Mouse (Mus musculus) adrenal gland, postnatal 4 days (tissue): ENCODE results near the gene Anp32b. TPM values are rescaled to one million over a fixed set of nuclear protein-coding genes. Genes with fewer than 3 reads are reported as not detected.

ENCODE experiments used
- DNase-seq, 2 experiments: peaks; one replicate each; pipeline ENCODE4 v3.0.0; 2021 to 2022; ENCODE audit warnings: low spot score in 2 of 2, mixed read lengths in 2 of 2
- long read RNA-seq, 2 experiments: library from polyadenylated mRNA; stranded (forward); transcript quantifications; one replicate each; pipeline ENCODE4 v2.0.0; 2021
- total RNA-seq, 2 experiments: library from RNA; stranded (reverse); gene quantifications; 2 replicates each; pipeline ENCODE4 v1.2.3; 2021

The Anp32b gene
- total RNA-seq, result 100 to 1,000 TPM; 185 to 204 TPM
- long read RNA-seq, experiment 1, transcript Anp32b-201 (7 exons, 1,716 nt), result major isoform, 131 of 165 reads
- long read RNA-seq, experiment 1, partial matches to known transcripts, result 7 of 165 reads
- long read RNA-seq, experiment 1, other reads (novel, unspliced or antisense), result 27 of 165 reads
- long read RNA-seq, experiment 2, transcript Anp32b-201 (7 exons, 1,716 nt), result major isoform, 252 of 317 reads
- long read RNA-seq, experiment 2, partial matches to known transcripts, result 22 of 317 reads
- long read RNA-seq, experiment 2, other reads (novel, unspliced or antisense), result 43 of 317 reads

DNA sequence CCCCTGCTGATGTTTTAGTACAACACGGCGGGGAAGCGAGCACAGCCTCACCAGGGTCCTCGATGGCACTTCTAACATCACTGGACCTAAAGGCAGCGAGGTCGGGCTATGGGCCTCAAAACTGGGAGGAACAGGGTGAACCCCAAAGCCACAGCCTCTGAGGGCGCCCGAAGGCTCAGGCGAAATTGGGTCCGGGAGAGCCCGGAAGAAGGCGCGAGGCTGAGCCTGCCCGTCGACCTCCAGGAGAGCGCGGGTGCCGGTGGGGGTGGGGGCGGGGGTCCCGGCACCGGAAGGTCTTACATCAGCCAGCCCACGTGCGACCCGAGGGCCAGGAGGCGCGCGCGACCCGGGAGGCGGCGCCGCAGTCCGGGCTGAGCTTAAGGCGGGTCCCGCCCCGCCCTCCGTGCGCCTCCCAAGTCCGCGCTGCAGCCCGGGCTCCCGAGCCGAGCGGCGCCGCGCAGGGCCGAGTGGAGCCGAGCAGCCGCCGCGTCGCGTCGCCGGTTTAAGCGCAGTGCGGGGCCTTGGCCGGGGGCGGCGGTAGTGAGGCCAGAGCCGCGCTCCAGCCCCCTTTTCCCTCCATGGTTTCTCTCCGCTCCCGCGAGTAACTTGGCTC lies at the start of gene Anp32b:
Gene Anp32b (plus strand): TSS at position 384 of the 613 bp plus-strand sequence.
- peak; percentile 84 to 91 for DNase-seq

DNA sequence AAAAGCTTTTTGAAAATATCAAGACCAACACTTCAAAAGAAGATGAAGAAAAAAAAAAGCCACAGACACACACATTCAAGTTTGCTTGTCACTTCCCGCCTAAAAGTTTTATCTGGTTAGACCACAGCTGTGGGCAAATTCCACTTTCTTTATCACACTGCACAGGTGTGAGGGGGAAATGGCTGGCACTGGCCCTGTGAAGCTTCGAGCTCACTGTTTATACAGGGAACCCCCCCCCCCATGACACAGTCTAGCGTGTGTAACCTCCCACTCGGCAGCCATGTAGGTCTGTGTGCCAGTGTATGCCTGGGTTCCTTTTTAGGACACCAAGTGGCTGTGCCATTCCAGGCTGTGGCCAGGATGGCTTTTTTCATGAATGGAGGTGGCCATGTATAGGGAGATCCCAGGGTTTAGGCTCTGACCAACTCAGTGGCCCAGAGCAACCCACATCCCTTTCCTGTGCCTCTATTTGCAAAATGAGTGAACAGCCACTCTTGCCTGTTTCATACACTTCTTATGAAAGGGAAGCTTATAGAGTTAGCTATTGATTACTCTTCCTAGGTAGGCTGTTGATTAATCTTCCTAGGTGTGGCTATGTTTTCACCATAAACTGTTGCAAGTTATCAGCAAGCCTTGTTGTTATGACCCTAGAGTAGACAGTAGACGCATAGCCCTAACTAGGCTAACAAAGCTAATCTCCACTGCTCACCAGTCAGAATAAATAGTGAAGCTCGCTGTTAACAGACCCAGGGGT lies 46.5 kb upstream of the Anp32b start:
- DNase-seq, result no peak

DNA sequence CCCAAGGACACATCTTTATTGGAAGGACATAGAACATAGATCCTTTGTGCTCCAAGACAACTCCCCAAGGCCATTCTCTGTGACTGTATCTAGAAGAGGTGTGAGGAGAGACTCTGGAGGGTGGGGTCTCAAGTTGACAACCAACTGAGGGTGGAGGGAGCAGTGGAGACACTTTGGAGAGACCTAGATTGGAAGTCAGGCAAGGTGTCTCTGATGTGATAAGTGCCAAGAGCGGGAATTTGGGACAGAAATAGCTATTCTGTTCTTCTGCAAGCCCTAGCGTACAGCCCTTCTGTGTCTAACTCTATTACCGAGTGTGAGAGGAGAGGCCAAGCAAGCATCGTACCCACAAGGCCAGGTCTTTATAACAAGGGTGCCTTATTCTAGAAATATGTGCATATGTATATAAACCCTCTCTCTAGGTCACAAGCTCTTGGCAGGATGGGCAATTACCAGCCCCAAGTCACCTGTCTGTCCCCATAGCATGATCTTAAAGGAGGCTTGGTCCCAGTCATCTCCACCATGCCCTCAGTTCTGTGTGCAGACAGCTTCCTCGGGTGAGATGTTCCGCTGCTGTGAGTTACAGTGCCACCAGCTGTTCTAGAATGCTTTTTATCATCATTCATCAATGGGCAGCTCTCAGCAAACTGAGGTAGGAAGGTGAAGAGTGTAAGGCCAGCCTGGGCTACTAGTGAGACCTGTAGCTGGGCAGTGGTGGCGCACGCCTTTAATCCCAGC lies 43.6 kb upstream of the Anp32b start:
- DNase-seq, result no peak

DNA sequence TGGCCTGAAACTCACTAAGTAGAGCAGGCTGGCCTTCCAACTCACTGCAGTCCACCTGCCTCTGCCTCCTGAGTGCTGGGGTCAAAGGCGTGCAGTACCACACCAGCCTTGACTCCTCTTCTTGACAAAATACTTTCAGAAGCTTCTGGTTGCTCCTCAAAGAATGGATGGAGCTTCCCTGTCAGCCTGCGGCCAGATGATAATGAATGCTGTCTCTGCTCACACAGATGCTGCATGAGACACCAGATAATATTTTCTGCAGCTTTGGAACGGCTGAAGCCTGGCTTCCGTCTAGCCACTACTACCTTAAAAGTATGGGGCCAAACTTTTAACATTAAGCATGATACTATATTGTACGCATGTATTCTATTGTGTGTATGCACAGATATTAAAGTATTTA lies 40.0 kb upstream of the Anp32b start:
- no peak for DNase-seq

DNA sequence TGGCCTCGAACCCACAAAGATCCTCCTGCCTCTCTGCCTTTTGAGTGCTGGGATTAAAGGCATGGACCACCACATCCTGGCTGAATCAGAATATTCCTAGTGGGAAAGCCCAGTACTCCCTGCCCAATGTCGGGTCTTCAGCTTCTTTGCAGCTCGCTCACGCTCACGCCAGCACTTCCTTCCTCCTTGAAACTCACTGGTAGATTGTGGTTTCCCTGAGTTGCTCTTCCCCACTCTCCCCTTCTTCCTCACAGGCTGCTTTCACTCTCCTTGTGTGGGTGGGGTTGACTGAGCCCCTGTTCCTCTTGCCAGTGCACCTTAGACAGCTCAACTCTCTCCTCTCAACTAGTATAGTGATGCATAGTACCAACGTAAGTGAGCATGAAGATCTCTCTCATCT lies 39.2 kb upstream of the Anp32b start:
- DNase-seq, result no peak

DNA sequence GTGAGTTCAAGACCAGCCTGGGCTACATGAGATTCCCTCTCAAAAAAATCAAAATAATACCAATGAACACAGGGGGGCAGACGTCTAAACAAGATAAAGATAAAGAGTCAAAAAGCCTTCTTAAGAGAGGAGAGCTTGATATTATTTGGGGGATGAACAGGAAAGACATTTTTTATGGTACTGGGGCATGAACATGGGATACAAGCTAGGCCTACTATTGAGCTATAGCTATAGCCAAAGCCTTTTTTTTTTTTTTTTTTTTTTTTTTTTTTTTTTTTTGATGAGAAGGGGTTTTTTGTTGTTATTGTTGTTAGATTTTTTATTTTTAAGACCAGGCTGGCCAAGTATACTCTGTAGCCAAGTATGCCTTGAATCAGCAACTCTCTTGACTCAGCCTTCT lies 38.6 kb upstream of the Anp32b start:
- no peak for DNase-seq

DNA sequence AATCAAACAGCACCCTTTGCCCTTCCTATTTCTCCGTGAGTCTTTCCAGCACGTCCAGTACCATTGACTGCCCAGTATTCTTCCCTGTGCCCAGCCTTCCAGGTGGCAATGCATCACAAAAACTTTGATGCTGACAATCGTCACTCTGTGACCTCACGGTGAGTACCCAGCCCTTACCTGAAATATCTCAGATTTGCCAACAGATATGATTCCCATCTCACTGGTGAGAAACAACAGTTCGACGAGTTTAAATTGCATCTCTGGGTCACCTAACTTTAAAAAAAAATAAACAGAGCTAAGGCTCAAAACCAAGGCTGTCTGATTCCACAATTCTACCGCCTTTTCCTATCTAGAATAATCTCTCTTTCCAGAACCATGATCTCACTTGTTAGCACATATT lies 37.3 kb upstream of the Anp32b start, which contains the start of gene Hemgn:
Gene Hemgn (minus strand): TSS at position 101 of the 400 bp plus-strand sequence.
- DNase-seq, result no peak

DNA sequence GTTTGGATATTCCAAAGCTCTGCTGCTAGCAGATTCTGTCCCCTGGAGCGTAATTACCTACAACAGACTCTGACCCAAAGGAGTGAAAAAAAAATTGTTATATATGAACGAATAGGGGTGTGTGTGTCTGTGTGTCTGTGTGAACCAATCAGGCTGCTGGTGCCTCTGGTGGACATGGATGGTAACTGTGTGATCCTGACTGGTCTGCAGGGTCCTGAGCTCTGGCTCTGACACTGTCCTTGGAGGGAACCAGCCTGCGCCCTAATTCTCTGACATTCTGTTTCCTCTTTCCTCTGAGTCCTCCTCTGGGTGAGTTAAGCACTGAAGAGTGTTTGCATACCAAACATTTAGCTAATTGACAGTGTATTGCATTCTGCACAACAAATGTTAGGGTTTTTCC lies 33.2 kb upstream of the Anp32b start:
- no peak for DNase-seq

DNA sequence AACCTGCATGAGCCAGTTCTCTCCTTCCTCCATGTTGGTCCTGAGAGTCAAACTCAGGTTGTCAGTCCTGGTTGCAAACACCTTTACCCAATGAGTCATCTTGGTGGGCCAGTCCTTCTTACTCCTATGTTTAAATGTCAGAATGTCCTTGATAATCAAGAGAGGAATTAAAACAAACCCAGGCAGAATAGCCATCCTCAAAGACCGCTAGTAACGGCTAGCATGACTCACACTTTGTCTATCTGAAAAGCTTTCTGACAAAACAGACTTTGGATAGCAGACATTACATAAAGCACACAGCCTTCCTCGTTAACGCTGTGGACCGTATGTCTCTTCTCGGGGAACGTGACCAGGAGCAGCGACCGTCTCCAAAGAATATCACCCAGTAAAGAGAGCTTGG lies 31.9 kb upstream of the Anp32b start:
- no peak for DNase-seq

DNA sequence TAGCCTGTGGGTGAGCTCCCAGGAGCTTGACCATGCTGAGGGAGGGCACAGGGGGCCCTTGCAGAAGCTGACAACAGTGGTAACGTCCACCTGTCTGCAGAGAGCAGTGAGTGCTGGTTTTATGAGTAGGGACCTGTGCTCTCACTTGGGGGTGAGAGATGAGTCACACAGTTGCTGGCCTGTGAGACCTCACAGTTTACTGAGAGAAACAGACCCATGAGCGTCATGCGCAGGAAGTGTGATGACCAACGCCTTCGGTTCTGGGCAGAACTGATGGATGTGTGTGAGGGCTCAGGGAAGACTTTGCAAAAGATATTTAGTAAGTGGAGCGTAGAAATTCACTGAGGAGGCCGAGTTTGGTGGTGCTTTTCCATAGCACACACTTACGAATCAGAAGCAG lies 28.1 kb upstream of the Anp32b start:
- DNase-seq, result no peak

DNA sequence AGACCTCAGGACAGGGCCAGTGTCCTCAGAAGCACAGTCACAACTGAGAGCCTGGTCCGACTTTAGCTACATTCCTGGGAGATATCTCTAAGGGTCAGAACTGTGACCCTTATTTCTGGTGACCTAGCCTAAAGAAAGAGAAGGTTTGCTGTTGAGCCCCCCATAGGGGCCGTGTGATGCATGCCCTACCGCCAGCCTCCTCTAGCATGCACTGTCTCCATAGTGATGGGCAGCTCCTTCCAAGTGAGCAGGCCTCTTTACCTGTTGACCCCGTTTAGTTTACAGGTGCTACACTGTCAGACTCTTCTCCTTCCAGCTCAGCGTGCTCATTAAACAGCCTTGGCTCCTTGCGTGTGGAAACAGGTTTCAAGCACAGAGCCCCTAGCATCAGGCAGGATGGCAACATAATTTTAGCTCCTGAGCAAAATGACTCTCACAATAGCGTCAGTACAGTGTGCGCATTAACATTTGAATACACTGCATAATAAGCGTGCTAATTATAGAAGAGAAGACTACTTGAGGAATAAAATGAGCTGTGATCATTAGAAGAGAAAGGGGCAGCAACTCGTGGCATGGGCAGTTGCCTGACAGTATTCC lies 21.7 kb upstream of the Anp32b start:
- no peak for DNase-seq

DNA sequence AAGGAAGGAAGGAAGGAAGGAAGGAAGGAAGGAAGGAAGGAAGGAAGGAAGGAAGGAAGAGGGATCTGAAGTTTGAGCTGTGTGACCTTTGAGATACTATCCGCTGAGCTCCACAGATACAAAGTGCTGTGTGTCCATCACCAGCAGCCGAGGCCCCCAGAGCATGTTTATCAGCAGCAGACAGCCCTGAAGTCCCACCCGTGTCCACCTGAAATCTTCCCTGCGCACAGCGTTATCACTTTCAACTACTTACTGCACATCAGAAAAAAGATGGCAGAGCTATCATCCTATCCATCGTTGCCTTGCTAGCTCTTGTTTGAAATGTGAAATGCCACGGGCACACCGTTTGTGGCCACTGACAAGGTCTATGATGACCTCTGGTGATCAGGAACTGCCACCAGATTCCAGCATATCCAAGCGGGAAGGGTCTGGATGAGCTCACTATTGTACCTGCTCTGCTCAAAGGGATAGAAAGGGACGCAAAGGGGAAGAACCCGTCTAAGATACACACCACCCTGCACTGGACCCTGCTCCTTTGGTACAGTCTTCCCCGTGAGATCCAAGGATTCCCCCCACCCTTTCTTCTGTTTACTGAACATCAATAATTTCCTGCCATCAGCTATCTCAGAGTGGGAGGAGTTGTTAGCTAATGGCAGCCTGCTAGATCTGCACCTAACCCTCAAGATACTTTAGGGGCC lies 18.2 kb upstream of the Anp32b start:
- no peak for DNase-seq

DNA sequence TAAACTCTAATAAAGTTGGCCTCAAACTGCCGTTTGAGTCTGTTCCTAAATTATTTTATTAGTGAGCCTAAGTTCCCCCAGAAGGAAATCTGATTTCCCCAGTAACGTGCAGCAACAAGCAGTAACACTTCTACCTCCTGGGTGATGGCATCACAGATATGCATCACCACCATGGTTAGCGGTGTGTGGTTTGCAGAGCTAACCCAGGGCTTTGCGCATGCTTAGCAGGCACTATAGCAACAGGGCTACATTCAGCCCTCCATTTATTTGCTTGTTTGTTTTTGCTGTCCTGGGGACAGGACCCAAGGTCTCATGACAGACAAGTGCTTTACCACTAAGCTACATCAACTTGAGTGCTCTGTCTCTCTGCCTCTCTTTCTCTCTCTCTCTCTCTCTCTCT lies 8.2 kb upstream of the Anp32b start:
- DNase-seq, result no peak

DNA sequence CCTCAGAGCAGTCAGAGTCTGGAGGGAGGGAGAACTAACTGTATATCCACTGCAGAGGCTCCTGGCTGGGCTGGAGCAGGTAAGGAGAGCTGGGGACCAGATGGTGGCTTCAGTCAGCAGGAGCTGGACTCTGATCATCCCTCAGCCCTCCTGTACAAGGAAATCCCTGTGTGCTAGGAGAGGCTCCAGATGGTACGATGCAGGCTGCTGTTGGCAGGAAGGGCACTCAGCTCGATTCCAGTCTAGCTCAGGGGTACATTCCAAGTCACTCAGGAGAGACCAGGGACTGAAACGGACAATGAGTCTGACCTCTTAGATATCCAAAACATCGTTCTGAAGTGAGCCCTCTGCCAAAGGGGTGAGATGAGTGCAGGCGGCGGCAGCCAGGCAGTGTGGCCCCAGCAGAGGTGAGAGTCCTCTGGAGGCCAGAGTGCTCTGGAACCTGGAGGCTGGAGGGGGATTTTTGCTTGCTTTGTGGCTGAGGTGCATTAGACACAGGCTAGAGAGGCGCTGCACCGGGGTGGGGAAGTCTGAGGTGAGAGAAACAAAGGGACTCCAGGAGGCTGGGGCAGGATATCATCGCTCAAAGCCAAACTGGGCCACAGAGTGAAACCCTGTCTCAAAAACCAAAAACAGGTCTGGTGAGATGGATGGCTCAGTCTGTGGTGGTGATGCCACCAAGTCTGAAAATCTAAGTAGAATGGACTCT lies 5.3 kb upstream of the Anp32b start:
- no peak for DNase-seq

DNA sequence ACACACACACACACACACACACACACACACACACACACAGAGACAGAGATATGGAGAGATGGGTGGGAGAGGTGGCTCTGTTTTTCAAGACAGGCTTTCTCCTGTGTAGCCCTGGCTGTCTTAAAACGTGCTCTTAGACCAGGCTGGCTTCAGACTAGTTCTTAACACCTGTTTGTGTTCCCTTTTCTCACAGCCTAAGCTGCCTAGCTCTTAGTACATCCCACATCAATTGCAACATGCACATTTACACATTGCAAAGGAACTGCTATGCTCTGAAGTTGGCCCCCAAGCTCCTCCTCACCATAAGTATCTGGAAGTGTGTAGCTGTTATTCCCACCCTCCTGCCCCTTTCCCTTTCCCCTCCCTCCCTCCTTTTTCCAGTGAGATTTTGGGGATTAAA lies 3.2 kb upstream of the Anp32b start:
- no peak for DNase-seq

DNA sequence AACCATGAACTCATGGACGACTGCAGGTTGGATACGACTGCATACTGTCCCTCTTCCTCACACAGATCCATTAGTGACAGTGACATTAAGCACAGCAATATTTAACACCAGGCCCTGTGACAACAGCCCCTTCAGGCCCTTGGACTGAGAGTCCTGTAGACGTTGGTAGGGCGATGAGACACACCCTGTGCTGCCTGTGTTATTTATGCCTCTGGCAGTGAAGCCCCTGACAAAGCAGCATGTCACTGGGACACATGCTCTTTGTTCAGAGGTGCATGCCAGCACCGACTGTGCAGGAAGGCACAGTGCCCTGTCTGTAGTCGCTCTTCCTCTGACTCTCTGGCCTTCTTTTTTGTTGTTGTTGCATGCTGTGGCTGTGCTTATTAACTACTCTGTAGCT lies 1.8 kb upstream of the Anp32b start:
- DNase-seq, result no peak

DNA sequence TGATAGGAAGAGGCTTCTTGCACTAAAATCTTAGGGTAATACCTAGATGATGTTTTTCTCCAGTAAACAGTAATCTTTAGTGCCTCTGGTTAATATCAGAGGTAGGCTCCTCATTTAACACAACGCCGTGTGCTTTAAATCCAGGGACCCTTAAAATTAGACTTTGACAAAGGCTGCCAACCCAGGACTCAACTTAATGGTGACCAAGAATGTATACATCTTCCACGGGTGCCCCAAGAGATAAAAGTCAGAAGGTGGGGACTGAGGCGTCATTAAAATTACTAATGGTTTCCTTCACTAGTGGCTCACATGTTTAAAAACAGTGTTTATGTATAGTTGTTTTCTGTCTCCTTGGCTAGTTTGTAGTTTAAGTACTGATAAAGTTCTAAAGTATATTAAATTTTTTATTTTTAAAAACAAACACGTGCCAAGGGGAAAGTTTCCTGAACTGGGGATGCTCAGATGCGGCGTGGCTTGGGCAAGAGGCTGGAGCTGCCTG lies 633 bp upstream of the Anp32b start:
- DNase-seq, result no peak

DNA sequence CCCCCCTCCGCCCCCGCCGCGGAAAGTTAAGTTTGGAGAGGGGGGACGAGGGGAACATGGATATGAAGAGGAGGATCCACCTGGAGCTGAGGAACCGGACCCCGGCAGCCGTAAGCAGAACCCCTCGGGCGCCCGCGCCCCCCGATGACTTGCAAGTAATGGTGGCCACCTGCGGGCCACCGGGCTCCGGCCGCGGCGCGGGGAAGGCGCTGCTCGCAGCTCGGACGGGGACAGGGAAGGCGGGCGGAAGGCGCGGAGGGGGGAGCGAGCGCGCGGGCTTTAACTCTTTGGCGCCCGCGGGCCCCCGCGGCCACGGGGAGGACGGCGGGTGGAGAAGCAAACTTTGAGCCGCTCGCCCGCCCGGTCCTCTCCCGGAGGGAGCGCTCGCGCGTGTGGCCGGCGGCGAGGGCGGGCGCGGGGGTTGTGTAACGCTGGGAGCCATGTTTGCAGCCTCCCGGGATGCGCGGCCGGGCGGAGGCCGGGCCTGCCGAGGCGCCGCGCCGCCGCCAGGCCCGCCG lies 597 bp downstream of the Anp32b start:
- DNase-seq, result peak; percentile 57 to 59

DNA sequence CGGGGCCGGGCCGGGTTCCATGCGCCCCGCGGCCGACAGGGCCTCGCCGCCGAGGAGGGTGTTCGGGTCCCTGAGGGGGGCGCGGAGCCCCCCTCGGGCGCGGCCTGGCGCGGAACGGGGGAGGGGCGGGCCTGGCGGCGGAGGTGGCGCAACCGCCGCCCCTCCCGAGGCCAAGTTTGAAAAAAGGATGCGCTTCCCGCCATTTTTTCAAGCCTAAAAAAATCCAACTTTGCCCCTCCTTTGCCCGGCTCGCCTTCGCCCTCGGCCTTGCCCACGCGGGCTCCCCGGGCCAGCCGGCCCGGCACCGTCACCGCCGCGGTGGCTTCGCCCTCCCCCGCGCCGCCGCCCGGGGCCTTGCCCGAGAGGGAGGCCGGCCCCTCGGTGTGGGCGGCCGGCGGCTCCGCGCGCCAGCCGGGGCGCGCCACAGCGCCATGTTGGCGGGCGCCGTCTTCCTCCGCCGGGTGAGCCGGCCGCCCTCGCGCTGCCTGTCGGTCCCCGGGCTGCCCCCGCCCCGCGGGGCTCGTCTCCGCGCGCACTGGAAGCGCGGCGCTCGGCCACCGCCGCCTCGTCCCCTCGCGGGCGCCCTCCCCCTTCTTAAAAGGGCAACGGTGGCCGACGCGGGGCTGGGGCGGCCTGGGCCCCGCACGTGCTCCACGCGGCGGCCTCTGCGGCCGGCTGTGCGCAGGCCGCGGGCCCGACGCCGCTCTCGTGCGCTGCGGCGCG lies 1.2 kb downstream of the Anp32b start:
- peak; percentile 50 to 55 for DNase-seq
